Mouse (Mus musculus) kidney, adult 2 months (tissue): ENCODE results near the gene Ooep. TPM values are rescaled to one million over a fixed set of nuclear protein-coding genes. Genes with fewer than 3 reads are reported as not detected.
A peak's percentile ranks its signal among the peaks of the same experiment; 100 is the strongest.
"Not testable (repeated sequence)": the region's sequence is repeated elsewhere in the genome, so short reads cannot be mapped to it uniquely, and the experiment has no call there.

Experiments
- DNase-seq: peaks from one replicate; pipeline ENCODE4 v3.0.0; 2021
- H3K27ac ChIP-seq: fragments of 200-500 bp; 2 replicates; pipeline ENCODE4 v1.5.1; 2012; ENCODE audit warnings: low read depth, low read length, control low read depth, inconsistent platforms; ENCODE audit not compliant: insufficient read depth
- H3K27me3 ChIP-seq: fragments of 200-500 bp; replicated peaks from 2 replicates; pipeline ENCODE4 v1.6.1; 2012; ENCODE audit warnings: mild to moderate bottlenecking, moderate library complexity, low read length, inconsistent platforms; ENCODE audit not compliant: control insufficient read depth, insufficient read depth
- H3K36me3 ChIP-seq: fragments of 200-500 bp; 2 replicates; pipeline ENCODE4 v1.6.1; 2012; ENCODE audit warnings: mild to moderate bottlenecking, moderate library complexity, low read length, inconsistent platforms; ENCODE audit not compliant: control insufficient read depth, insufficient read depth
- H3K4me1 ChIP-seq: fragments of 200-500 bp; 2 replicates; pipeline ENCODE4 v1.6.1; 2011; ENCODE audit warnings: low read length; ENCODE audit not compliant: control insufficient read depth, insufficient read depth
- H3K4me3 ChIP-seq: fragments of 200-500 bp; 2 replicates; pipeline ENCODE4 v1.5.1; 2011; ENCODE audit warnings: mild to moderate bottlenecking, low read depth, low read length, control low read depth; ENCODE audit not compliant: insufficient read depth
- CTCF ChIP-seq: fragments of 200-500 bp; conservative IDR thresholded peaks from 2 replicates; pipeline ENCODE4 v1.5.1; 2011; ENCODE audit warnings: low read depth, mild to moderate bottlenecking, control low read depth, low read length, moderate library complexity, mixed read lengths; ENCODE audit not compliant: insufficient read depth, insufficient read length
- POLR2A ChIP-seq: fragments of 200-500 bp; IDR thresholded peaks from one replicate; pipeline ENCODE4 v1.6.1; 2011; ENCODE audit warnings: low read depth, low read length, control low read depth
- WGBS: fragments of 180-500 bp; shearing (Covaris S2); methylation state at CpG from one replicate; pipeline ENCODE4 v1.1.7; 2018; 5-methylcytosine and 5-hydroxymethylcytosine counted together
- polyA plus RNA-seq: library from polyadenylated mRNA; depleted of rRNA; stranded (reverse); fragments of >200 nt; gene quantifications from 2 replicates; pipeline ENCODE4 v1.2.3, GENCODE M21; 2012

The Ooep gene
- polyA plus RNA-seq, 1 experiment: 0.03 TPM

DNA sequence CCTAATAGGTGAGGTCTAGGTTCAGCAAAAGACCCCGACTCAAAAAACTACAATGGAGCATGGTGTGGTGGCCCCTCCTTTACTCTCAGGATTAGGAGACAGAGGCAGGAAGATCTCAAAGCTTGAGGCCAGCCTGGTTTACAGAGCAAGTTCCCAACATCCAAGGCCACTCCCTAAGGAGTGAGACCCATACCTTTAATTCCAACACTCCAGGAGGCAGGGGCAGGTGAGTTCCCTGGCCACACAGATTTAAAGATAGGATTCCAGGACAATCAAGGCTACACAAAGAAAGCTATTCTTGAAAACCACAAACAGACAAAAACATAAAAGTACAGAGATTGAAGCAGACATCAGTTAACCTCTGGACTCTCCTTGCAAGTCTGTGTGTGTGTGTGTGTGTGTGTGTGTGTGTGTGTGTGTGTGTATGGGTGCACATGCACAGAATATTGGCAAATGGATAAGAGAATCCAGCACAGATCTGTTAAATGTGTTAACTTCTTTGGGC, 3.6 kb downstream of the Ooep start:
- no peaks in the 10 kb centered on the region for H3K27me3 ChIP-seq
- TF ChIP-seq POLR2A: no peak
- no peak for TF ChIP-seq CTCF
- no peak overlapping the region for H3K4me3 ChIP-seq
- no peak overlapping the region for H3K27ac ChIP-seq
- peak; percentile 7 for DNase-seq
- H3K4me1 ChIP-seq: no peaks in the 10 kb centered on the region
- no peaks in the 10 kb centered on the region for H3K36me3 ChIP-seq
- 45% methylated on average over 1 of the region's 1 CpGs for WGBS

- H3K27me3 ChIP-seq: no peaks in the 10 kb centered on the region
- no peak overlapping the region for H3K4me3 ChIP-seq
- no peaks in the 10 kb centered on the region for H3K4me1 ChIP-seq
- 44% methylated on average over 5 of the region's 5 CpGs for WGBS
- no peak for DNase-seq
- H3K36me3 ChIP-seq: no peaks in the 10 kb centered on the region
- TF ChIP-seq CTCF (no peak), POLR2A (no peak)
- H3K27ac ChIP-seq: no peak overlapping the region
Measured at GRCm38 (mm10) chr9:78374397-78374796, 4.1 kb downstream of the Ooep start.

DNA sequence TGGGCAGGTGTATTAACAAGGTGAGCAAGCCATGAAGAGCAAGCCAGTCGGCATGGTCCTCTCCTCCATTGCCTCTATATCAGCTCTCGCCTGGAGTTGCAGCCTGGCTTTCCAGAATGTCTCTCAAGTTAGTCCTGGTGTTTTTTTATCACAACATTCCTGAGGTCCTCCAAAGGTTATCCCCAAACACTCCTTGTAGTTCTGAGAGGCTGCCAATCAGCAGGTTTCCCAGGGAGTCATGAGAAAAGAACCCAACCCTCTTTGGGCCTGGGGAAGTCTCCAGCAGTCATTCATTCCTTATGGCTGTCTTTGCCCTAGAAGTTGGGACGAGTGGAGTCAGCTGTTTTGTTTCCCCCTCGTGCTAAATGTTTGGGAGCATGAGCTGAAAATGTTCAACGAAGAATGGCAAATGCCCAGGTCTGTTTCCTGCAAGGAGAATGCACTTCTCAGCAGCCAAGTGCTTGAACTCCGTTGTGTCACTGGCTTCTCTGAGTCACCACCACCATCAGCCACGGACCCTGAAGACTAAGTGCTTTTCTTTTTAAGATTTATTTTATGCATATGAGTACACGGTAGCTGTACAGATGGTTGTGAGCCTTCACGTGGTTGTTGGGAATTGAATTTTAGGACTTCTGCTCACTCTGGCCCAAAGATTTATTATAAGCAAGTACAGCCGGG, 5.6 kb downstream of the Ooep start:
- Histone ChIP-seq H3K27me3 (no peaks in the 10 kb centered on the region), H3K4me1 (no peaks in the 10 kb centered on the region), H3K36me3 (no peaks in the 10 kb centered on the region), H3K27ac (no peak overlapping the region), H3K4me3 (no peak overlapping the region)
- no peak for TF ChIP-seq POLR2A
- TF ChIP-seq CTCF: no peak
- DNase-seq: no peak
- 77% methylated on average over 10 of the region's 10 CpGs for WGBS

GRCm38 (mm10) chr9:78371441-78371840, 7.1 kb downstream of the Ooep start:
- no peak overlapping the region for H3K4me3 ChIP-seq
- H3K36me3 ChIP-seq: no peaks in the 10 kb centered on the region
- no peak for TF ChIP-seq POLR2A
- TF ChIP-seq CTCF: no peak
- H3K4me1 ChIP-seq: no peaks in the 10 kb centered on the region
- DNase-seq: no peak
- no peak overlapping the region for H3K27ac ChIP-seq
- 91% methylated on average over 3 of the region's 3 CpGs for WGBS
- no peaks in the 10 kb centered on the region for H3K27me3 ChIP-seq

- no peak overlapping the region for H3K4me3 ChIP-seq
- H3K27ac ChIP-seq: no peak overlapping the region
- H3K27me3 ChIP-seq: no peaks in the 10 kb centered on the region
- TF ChIP-seq POLR2A (no peak), CTCF (no peak)
- H3K36me3 ChIP-seq: no peaks in the 10 kb centered on the region
- WGBS: 94% methylated on average over 7 of the region's 7 CpGs
- no peak for DNase-seq
- H3K4me1 ChIP-seq: no peaks in the 10 kb centered on the region
Measured at GRCm38 (mm10) chr9:78369786-78370185, 8.7 kb downstream of the Ooep start.

GRCm38 (mm10) chr9:78369349-78369748, 9.2 kb downstream of the Ooep start:
- no peaks in the 10 kb centered on the region for H3K27me3 ChIP-seq
- no peak for TF ChIP-seq POLR2A
- no peak for TF ChIP-seq CTCF
- no peak overlapping the region for H3K4me3 ChIP-seq
- H3K4me1 ChIP-seq: no peaks in the 10 kb centered on the region
- no peaks in the 10 kb centered on the region for H3K36me3 ChIP-seq
- 84% methylated on average over 2 of the region's 2 CpGs for WGBS
- DNase-seq: no peak
- no peak overlapping the region for H3K27ac ChIP-seq

DNA sequence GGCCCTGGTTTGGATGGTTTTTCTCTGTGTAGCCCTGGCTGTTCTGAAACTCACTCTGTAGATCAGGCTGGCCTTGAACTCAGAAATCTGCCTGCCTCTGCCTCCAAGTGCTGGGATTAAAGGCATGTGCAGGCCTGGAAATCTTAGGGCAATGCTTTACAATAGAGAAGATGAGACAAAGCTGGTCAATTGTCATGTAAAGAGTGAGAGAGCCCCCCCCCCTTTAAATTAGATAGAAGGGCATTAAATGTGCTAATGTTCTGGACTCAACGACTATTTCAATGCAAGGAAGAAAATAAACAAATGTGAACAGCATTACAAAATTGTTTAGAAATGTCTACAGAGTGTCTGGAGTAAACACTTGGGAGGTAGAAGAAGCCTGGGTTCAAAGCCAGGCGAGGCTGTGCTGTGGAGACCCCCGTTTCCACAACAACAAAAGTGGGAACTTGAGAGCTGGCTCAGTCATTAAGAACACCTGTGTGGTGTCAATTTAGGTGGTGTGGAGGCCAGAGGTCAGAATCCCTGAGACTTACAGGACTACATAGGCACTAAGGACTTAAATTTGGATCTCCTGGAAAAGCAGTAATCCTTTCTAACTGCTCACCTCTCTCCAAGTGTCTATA, 9.7 kb downstream of the Ooep start:
- Histone ChIP-seq H3K4me1 (no peaks in the 10 kb centered on the region), H3K36me3 (no peaks in the 10 kb centered on the region), H3K4me3 (no peak overlapping the region), H3K27me3 (no peaks in the 10 kb centered on the region), H3K27ac (no peak overlapping the region)
- TF ChIP-seq CTCF (no peak), POLR2A (no peak)
- DNase-seq: no peak
- 76% methylated on average over 3 of the region's 3 CpGs for WGBS

GRCm38 (mm10) chr9:78367959-78368358, 10.6 kb downstream of the Ooep start, which contains the start of gene Dppa5a:
Gene Dppa5a, minus strand, starts transcription at chr9:78368177.
- H3K27ac ChIP-seq, DNase-seq, H3K27me3 ChIP-seq, H3K4me1 ChIP-seq, H3K4me3 ChIP-seq, H3K36me3 ChIP-seq: not testable (repeated sequence)
- WGBS: 94% methylated on average over 16 of the region's 16 CpGs
